Mouse (Mus musculus) liver, embryonic 12.5 days (tissue): ENCODE results near the gene Gm7544. TPM values are rescaled to one million over a fixed set of nuclear protein-coding genes. Genes with fewer than 3 reads are reported as not detected.
A peak's percentile ranks its signal among the peaks of the same experiment; 100 is the strongest.
"Not testable (repeated sequence)": the region's sequence is repeated elsewhere in the genome, so short reads cannot be mapped to it uniquely, and the experiment has no call there.

ENCODE experiments used
- ATAC-seq: fragments of 200-750 bp; cut with Nextera tagmentation; 2 replicates; pipeline ENCODE4 v1.8.0; 2017; ENCODE audit warnings: moderate number of reproducible peaks, mild to moderate bottlenecking, moderate library complexity
- H3K27ac ChIP-seq: fragments of 300-500 bp; sonication (generic); 2 replicates; pipeline ENCODE4 v1.5.1; 2016; ENCODE audit warnings: mild to moderate bottlenecking
- H3K27me3 ChIP-seq: fragments of 300-500 bp; sonication (generic); replicated peaks from 2 replicates; pipeline ENCODE4 v1.6.1; 2016; ENCODE audit warnings: mild to moderate bottlenecking, moderate library complexity
- H3K36me3 ChIP-seq: fragments of 300-500 bp; sonication (generic); 2 replicates; pipeline ENCODE4 v1.6.1; 2016; ENCODE audit warnings: mild to moderate bottlenecking, moderate library complexity
- H3K4me1 ChIP-seq: fragments of 300-500 bp; sonication (generic); 2 replicates; pipeline ENCODE4 v1.6.1; 2016
- H3K4me2 ChIP-seq: fragments of 300-500 bp; sonication (generic); 2 replicates; pipeline ENCODE4 v1.6.1; 2016; ENCODE audit warnings: mild to moderate bottlenecking, moderate library complexity
- H3K4me3 ChIP-seq: fragments of 300-500 bp; sonication (generic); 2 replicates; pipeline ENCODE4 v1.5.1; 2016; ENCODE audit warnings: mild to moderate bottlenecking, moderate library complexity
- H3K9ac ChIP-seq: fragments of 300-500 bp; sonication (generic); 2 replicates; pipeline ENCODE4 v1.6.1; 2016; ENCODE audit warnings: mild to moderate bottlenecking, moderate library complexity
- H3K9me3 ChIP-seq: fragments of 300-500 bp; sonication (generic); replicated peaks from 2 replicates; pipeline ENCODE4 v1.6.1; 2016; ENCODE audit warnings: mild to moderate bottlenecking, moderate library complexity
- WGBS: fragments of 180-500 bp; shearing (Covaris S2); methylation state at CpG from one replicate; pipeline ENCODE4 v1.1.7; 2016; ENCODE audit not compliant: insufficient replicate concordance; 5-methylcytosine and 5-hydroxymethylcytosine counted together
- polyA plus RNA-seq: library from polyadenylated mRNA; unstranded; fragments of >200 nt; fragmentation: Nextera tagmentation; extraction: Ambion mirVana; gene quantifications from 2 replicates; pipeline ENCODE4 v1.2.1, GENCODE M21; 2016

Gene Gm7544
- not detected in 2 replicates for polyA plus RNA-seq

GRCm38 (mm10) chr1:82955913-82956312 lies at the start of gene Gm7544:
Gene Gm7544 (minus strand): TSS chr1:82956013.
- not testable (repeated sequence) for H3K27ac ChIP-seq, H3K27me3 ChIP-seq, H3K9ac ChIP-seq, H3K4me1 ChIP-seq, H3K9me3 ChIP-seq, H3K36me3 ChIP-seq, H3K4me3 ChIP-seq, H3K4me2 ChIP-seq, ATAC-seq

GRCm38 (mm10) chr1:83000306-83000705 lies 44.5 kb upstream of the Gm7544 start, which contains the start of gene Gm47959:
Gene Gm47959 (plus strand): TSS chr1:83000548.
- WGBS, result 89% methylated on average over 9 of the region's 9 CpGs
- ATAC-seq, H3K4me3 ChIP-seq, H3K27ac ChIP-seq, H3K4me2 ChIP-seq, H3K36me3 ChIP-seq, H3K9ac ChIP-seq, H3K9me3 ChIP-seq, H3K4me1 ChIP-seq, H3K27me3 ChIP-seq: not testable (repeated sequence)

- Histone ChIP-seq H3K27ac (no peak overlapping the region), H3K36me3 (no peaks in the 10 kb centered on the region), H3K9ac (no peak overlapping the region), H3K4me1 (no peaks in the 10 kb centered on the region), H3K9me3 (no peaks in the 10 kb centered on the region), H3K27me3 (no peaks in the 10 kb centered on the region; the same call in 1 of the 2 replicates), H3K4me3 (no peak overlapping the region), H3K4me2 (no peak overlapping the region)
- no peak for ATAC-seq
- 75% methylated on average over 3 of the region's 3 CpGs for WGBS
Measured at GRCm38 (mm10) chr1:82993947-82994346, 38.1 kb upstream of the Gm7544 start.

GRCm38 (mm10) chr1:82992093-82992492 lies 36.3 kb upstream of the Gm7544 start:
- ATAC-seq, result no peak

GRCm38 (mm10) chr1:82991596-82991995 lies 35.8 kb upstream of the Gm7544 start:
- WGBS, result 65% methylated on average over 3 of the region's 3 CpGs

More at GRCm38 (mm10) chr1:82992093-82992492, 36.3 kb upstream of the Gm7544 start:
- Histone ChIP-seq H3K9me3 (no peaks in the 10 kb centered on the region), H3K36me3 (no peaks in the 10 kb centered on the region), H3K27ac (no peak overlapping the region), H3K4me2 (no peak overlapping the region), H3K4me3 (no peak overlapping the region), H3K4me1 (no peaks in the 10 kb centered on the region), H3K9ac (no peak overlapping the region), H3K27me3 (no peaks in the 10 kb centered on the region; the same call in 1 of the 2 replicates)
- 77% methylated on average over 6 of the region's 6 CpGs for WGBS

GRCm38 (mm10) chr1:82991062-82991461 lies 35.2 kb upstream of the Gm7544 start:
- H3K4me2 ChIP-seq, result no peak overlapping the region
- H3K9me3 ChIP-seq, result no peaks in the 10 kb centered on the region
- H3K27me3 ChIP-seq, result no peaks in the 10 kb centered on the region; the same call in 1 of the 2 replicates
- no peaks in the 10 kb centered on the region for H3K4me1 ChIP-seq
- no peaks in the 10 kb centered on the region for H3K36me3 ChIP-seq
- H3K27ac ChIP-seq, result no peak overlapping the region
- no peak overlapping the region for H3K4me3 ChIP-seq
- no peak for ATAC-seq
- WGBS, result 60% methylated on average over 4 of the region's 4 CpGs
- H3K9ac ChIP-seq, result no peak overlapping the region

More at GRCm38 (mm10) chr1:82991596-82991995, 35.8 kb upstream of the Gm7544 start:
- no peak for ATAC-seq
- H3K4me1 ChIP-seq, result no peaks in the 10 kb centered on the region
- H3K36me3 ChIP-seq, result no peaks in the 10 kb centered on the region
- no peak overlapping the region for H3K27ac ChIP-seq
- no peaks in the 10 kb centered on the region; the same call in 1 of the 2 replicates for H3K27me3 ChIP-seq
- H3K4me2 ChIP-seq, result no peak overlapping the region
- no peak overlapping the region for H3K4me3 ChIP-seq
- H3K9ac ChIP-seq, result no peak overlapping the region
- H3K9me3 ChIP-seq, result no peaks in the 10 kb centered on the region

- Histone ChIP-seq H3K27ac (no peak overlapping the region), H3K27me3 (no peaks in the 10 kb centered on the region), H3K36me3 (no peaks in the 10 kb centered on the region), H3K4me3 (no peak overlapping the region), H3K4me2 (no peak overlapping the region), H3K9me3 (peaks cover 8% of the 10 kb centered on the region; the same call in 1 of the 2 replicates), H3K9ac (no peak overlapping the region), H3K4me1 (no peaks in the 10 kb centered on the region)
- WGBS, result 23% methylated on average over 4 of the region's 4 CpGs
- no peak for ATAC-seq
Measured at GRCm38 (mm10) chr1:82987530-82988198, 31.9 kb upstream of the Gm7544 start.

GRCm38 (mm10) chr1:82986738-82987137 lies 30.9 kb upstream of the Gm7544 start:
- H3K4me1 ChIP-seq, result no peaks in the 10 kb centered on the region
- no peak for ATAC-seq
- peaks cover 8% of the 10 kb centered on the region; the same call in 1 of the 2 replicates for H3K9me3 ChIP-seq
- H3K4me2 ChIP-seq, result no peak overlapping the region
- no peak overlapping the region for H3K9ac ChIP-seq
- H3K4me3 ChIP-seq, result no peak overlapping the region
- 77% methylated on average over 6 of the region's 6 CpGs for WGBS
- H3K27ac ChIP-seq, result no peak overlapping the region
- H3K36me3 ChIP-seq, result no peaks in the 10 kb centered on the region
- H3K27me3 ChIP-seq, result no peaks in the 10 kb centered on the region

- Histone ChIP-seq H3K27ac (no peak overlapping the region), H3K9me3 (no peaks in the 10 kb centered on the region), H3K27me3 (no peaks in the 10 kb centered on the region), H3K4me2 (no peak overlapping the region), H3K4me1 (peaks cover 24% of the 10 kb centered on the region), H3K9ac (no peak overlapping the region), H3K36me3 (no peaks in the 10 kb centered on the region), H3K4me3 (no peak overlapping the region)
- ATAC-seq, result no peak
Measured at GRCm38 (mm10) chr1:82977840-82978239, 22.0 kb upstream of the Gm7544 start.

GRCm38 (mm10) chr1:82975750-82976149 lies 19.9 kb upstream of the Gm7544 start:
- Histone ChIP-seq H3K4me2 (no peak overlapping the region), H3K4me3 (no peak overlapping the region), H3K27me3 (no peaks in the 10 kb centered on the region), H3K36me3 (no peaks in the 10 kb centered on the region), H3K4me1 (peaks cover 29% of the 10 kb centered on the region), H3K9ac (no peak overlapping the region), H3K27ac (no peak overlapping the region), H3K9me3 (no peaks in the 10 kb centered on the region)
- no peak for ATAC-seq
- 32% methylated on average over 5 of the region's 5 CpGs for WGBS

GRCm38 (mm10) chr1:82974342-82974741 lies 18.5 kb upstream of the Gm7544 start:
- Histone ChIP-seq H3K36me3 (no peaks in the 10 kb centered on the region), H3K9ac (no peak overlapping the region), H3K27me3 (no peaks in the 10 kb centered on the region), H3K4me2 (peak overlapping the region; percentile 37), H3K4me1 (peaks cover 29% of the 10 kb centered on the region), H3K9me3 (no peaks in the 10 kb centered on the region), H3K4me3 (no peak overlapping the region), H3K27ac (peak overlapping the region; percentile 39; the same call in 1 of the 2 replicates)
- 17% methylated on average over 9 of the region's 9 CpGs for WGBS
- ATAC-seq, result peak; percentile 93

GRCm38 (mm10) chr1:82973901-82974300 lies 18.1 kb upstream of the Gm7544 start:
- Histone ChIP-seq H3K27me3 (no peaks in the 10 kb centered on the region), H3K27ac (peak overlapping the region; percentile 39; the same call in 1 of the 2 replicates), H3K36me3 (no peaks in the 10 kb centered on the region), H3K9me3 (no peaks in the 10 kb centered on the region), H3K4me1 (peaks cover 29% of the 10 kb centered on the region), H3K9ac (no peak overlapping the region; the same call in 1 of the 2 replicates), H3K4me2 (peak overlapping the region; percentile 37; the same call in 1 of the 2 replicates), H3K4me3 (no peak overlapping the region)
- ATAC-seq, result peak; percentile 19
- WGBS, result 23% methylated on average over 6 of the region's 6 CpGs
